Mouse (Mus musculus) brain, adult 2 months (tissue): ENCODE measurements around the gene Abcb9.
A peak's percentile ranks its signal among the peaks of the same experiment; 100 is the strongest.
"Not testable (repeated sequence)": the region's sequence is repeated elsewhere in the genome, so short reads cannot be mapped to it uniquely, and the experiment has no call there.

Experiments used
- DNase-seq: peaks from one replicate; pipeline ENCODE4 v3.0.0; 2011; ENCODE audit warnings: low read depth, low spot score

Gene Abcb9

GRCm38 (mm10) chr5:124059677-124060076, 35.9 kb downstream of the Abcb9 start:
- no peak for DNase-seq

- peak; percentile 82 for DNase-seq
Observed at GRCm38 (mm10) chr5:124058749-124059148, 36.8 kb downstream of the Abcb9 start.

- no peak for DNase-seq
Observed at GRCm38 (mm10) chr5:124056956-124057355, 38.6 kb downstream of the Abcb9 start.

- DNase-seq, result no peak
Observed at GRCm38 (mm10) chr5:124056219-124056618, 39.4 kb downstream of the Abcb9 start.

GRCm38 (mm10) chr5:124052641-124053040, 43.0 kb downstream of the Abcb9 start:
- DNase-seq, result not testable (repeated sequence)

- peak; percentile 49 for DNase-seq
Observed at GRCm38 (mm10) chr5:124051899-124052491, 43.6 kb downstream of the Abcb9 start.

- DNase-seq, result peak; percentile 45
Observed at GRCm38 (mm10) chr5:124050095-124051050, 45.2 kb downstream of the Abcb9 start.

GRCm38 (mm10) chr5:124049249-124050045, 46.2 kb downstream of the Abcb9 start:
- DNase-seq, result peak; percentile 81

- peak; percentile 48 for DNase-seq
Observed at GRCm38 (mm10) chr5:124046741-124047401, 48.7 kb downstream of the Abcb9 start.

GRCm38 (mm10) chr5:124045453-124046010, 50.1 kb downstream of the Abcb9 start:
- DNase-seq, result peak; percentile 42

- no peak for DNase-seq
Observed at GRCm38 (mm10) chr5:124043999-124044398, 51.6 kb downstream of the Abcb9 start.

- DNase-seq, result peak; percentile 95
Observed at GRCm38 (mm10) chr5:124043212-124043978, 52.2 kb downstream of the Abcb9 start.

- DNase-seq, result peak; percentile 87
Observed at GRCm38 (mm10) chr5:124041097-124041496, 54.5 kb downstream of the Abcb9 start.

- DNase-seq, result no peak
Observed at GRCm38 (mm10) chr5:124039602-124040001, 56.0 kb downstream of the Abcb9 start.

- no peak for DNase-seq
Observed at GRCm38 (mm10) chr5:124036836-124037235, 58.8 kb downstream of the Abcb9 start.

- no peak for DNase-seq
Observed at GRCm38 (mm10) chr5:124036341-124036740, 59.3 kb downstream of the Abcb9 start.

GRCm38 (mm10) chr5:124035806-124036205, 59.8 kb downstream of the Abcb9 start:
- no peak for DNase-seq

GRCm38 (mm10) chr5:124035406-124035805, 60.2 kb downstream of the Abcb9 start:
- DNase-seq, result no peak

- DNase-seq, result no peak
Observed at GRCm38 (mm10) chr5:124034471-124034870, 61.1 kb downstream of the Abcb9 start.

GRCm38 (mm10) chr5:124032001-124032508, 63.5 kb downstream of the Abcb9 start, which contains the start of gene Vps37b:
Gene Vps37b, minus strand, starts transcription at chr5:124032270.
- DNase-seq, result peak; percentile 95
